Mouse (Mus musculus): Measurements from ENCODE around the gene Ccer2. TPM values are rescaled to one million over a fixed set of nuclear protein-coding genes. Genes with fewer than 3 reads are reported as not detected.

Ccer2 gene
- total RNA-seq, 2 experiments from 2014 or later = 1.3 to 2.6 TPM

- intact Hi-C loops (cut with DNase I) = no loop called here
- peak in 1 of 2 experiments; percentile 49 for DNase-seq (ENCODE audit: low spot score in 2 of 2)
Measured at GRCm38 (mm10) chr7:28808221-28808941, 52.4 kb downstream of the Ccer2 start, which contains the start of gene Hnrnpl. Hnrnpl (plus strand) TSS chr7:28808541.

Other genes with a start within 250 kb of the Ccer2 start
- not detected for gene Ifnl2, start 245.7 kb upstream of the Ccer2 start, total RNA-seq (2021)
- gene Ifnl3, start 233.3 kb upstream of the Ccer2 start, total RNA-seq (2021) = not detected
- gene Sycn, start 215.3 kb upstream of the Ccer2 start, total RNA-seq (2021) = not detected
- gene Nccrp1, start 208.9 kb upstream of the Ccer2 start, total RNA-seq (2021) = under 1 TPM; 0.27 to 0.52 TPM
- gene Samd4b, start 158.0 kb upstream of the Ccer2 start, total RNA-seq (2021) = 10 to 100 TPM; 68.7 to 68.8 TPM
- 10 to 100 TPM in 1 of 2 experiments, 1 to 10 TPM in 1; 9.0 to 10.4 TPM for gene Pak4, start 158.0 kb upstream of the Ccer2 start, total RNA-seq (2021)
- gene Acp7, start 124.8 kb upstream of the Ccer2 start, total RNA-seq (2021) = 1 to 10 TPM in 1 of 2 experiments, under 1 TPM in 1; 0.99 to 1.5 TPM
- gene Fbxo27, start 63.3 kb upstream of the Ccer2 start, total RNA-seq (2021) = 10 to 100 TPM; 23.3 to 25.0 TPM
- 1 to 10 TPM; 2.0 TPM for gene Fbxo17, start 39.4 kb upstream of the Ccer2 start, total RNA-seq (2021)
- gene Mrps12, start 14.4 kb upstream of the Ccer2 start, total RNA-seq (2021) = 10 to 100 TPM; 66.5 to 70.2 TPM
- 10 to 100 TPM; 14.9 to 15.1 TPM for gene Sars2, start 14.2 kb upstream of the Ccer2 start, total RNA-seq (2021)
- 100 to 1,000 TPM; 142 to 169 TPM for gene Sirt2, start 10.6 kb downstream of the Ccer2 start, total RNA-seq (2021)
- gene Nfkbib, start 11.3 kb downstream of the Ccer2 start, total RNA-seq (2021) = 10 to 100 TPM; 34.7 to 38.9 TPM
- gene Rinl, start 32.8 kb downstream of the Ccer2 start, total RNA-seq (2021) = 1 to 10 TPM; 2.3 to 3.1 TPM
- gene Hnrnpl, start 52.4 kb downstream of the Ccer2 start, total RNA-seq (2021) = 100 to 1,000 TPM; 414 to 415 TPM
- gene Ech1, start 69.0 kb downstream of the Ccer2 start, total RNA-seq (2021) = 10 to 100 TPM; 45.0 to 47.8 TPM
- 1 to 10 TPM; 1.2 to 5.0 TPM for gene Lgals4, start 77.7 kb downstream of the Ccer2 start, total RNA-seq (2021)
- not detected for gene Lgals7, start 107.7 kb downstream of the Ccer2 start, total RNA-seq (2021)
- gene Capn12, start 125.2 kb downstream of the Ccer2 start, total RNA-seq (2021) = 1 to 10 TPM in 1 of 2 experiments, under 1 TPM in 1; 0.72 to 1.4 TPM
- 100 to 1,000 TPM; 180 to 203 TPM for gene Actn4, start 206.2 kb downstream of the Ccer2 start, total RNA-seq (2021)
- gene Eif3k, start 225.7 kb downstream of the Ccer2 start, total RNA-seq (2021) = 100 to 1,000 TPM; 169 to 194 TPM
- 1 to 10 TPM; 1.6 to 1.9 TPM for gene Map4k1, start 225.9 kb downstream of the Ccer2 start, total RNA-seq (2021)